Mouse (Mus musculus) midbrain, embryonic 15.5 days (tissue): ENCODE results near the gene Padi1. TPM values are rescaled to one million over a fixed set of nuclear protein-coding genes. Genes with fewer than 3 reads are reported as not detected.
A peak's percentile ranks its signal among the peaks of the same experiment; 100 is the strongest.

Source experiments
- ATAC-seq: fragments of 200-750 bp; cut with Nextera tagmentation; replicated peaks from 2 replicates; pipeline ENCODE4 v1.8.0; 2017; ENCODE audit warnings: moderate TSS enrichment
- H3K27ac ChIP-seq: fragments of 300-500 bp; sonication (generic); 2 replicates; pipeline ENCODE4 v1.5.1; 2015; ENCODE audit warnings: mild to moderate bottlenecking, inconsistent platforms
- H3K27me3 ChIP-seq: fragments of 300-500 bp; sonication (generic); replicated peaks from 2 replicates; pipeline ENCODE4 v1.6.1; 2015; ENCODE audit warnings: inconsistent platforms
- H3K36me3 ChIP-seq: fragments of 300-500 bp; sonication (generic); replicated peaks from 2 replicates; pipeline ENCODE4 v1.6.1; 2015; ENCODE audit warnings: inconsistent platforms
- H3K4me1 ChIP-seq: fragments of 300-500 bp; sonication (generic); 2 replicates; pipeline ENCODE4 v1.6.1; 2015; ENCODE audit warnings: inconsistent platforms
- H3K4me2 ChIP-seq: fragments of 300-500 bp; sonication (generic); 2 replicates; pipeline ENCODE4 v1.6.1; 2015; ENCODE audit warnings: inconsistent platforms, mild to moderate bottlenecking, moderate library complexity
- H3K4me3 ChIP-seq: fragments of 300-500 bp; sonication (generic); 2 replicates; pipeline ENCODE4 v1.5.1; 2015; ENCODE audit warnings: mild to moderate bottlenecking, inconsistent platforms
- H3K9ac ChIP-seq: fragments of 300-500 bp; sonication (generic); 2 replicates; pipeline ENCODE4 v1.6.1; 2015; ENCODE audit warnings: mild to moderate bottlenecking, inconsistent platforms
- H3K9me3 ChIP-seq: fragments of 300-500 bp; sonication (generic); 2 replicates; pipeline ENCODE4 v1.6.1; 2016; ENCODE audit warnings: inconsistent platforms
- WGBS: fragments of 180-500 bp; shearing (Covaris S2); methylation state at CpG from one replicate; pipeline ENCODE4 v1.1.7; 2015; ENCODE audit warnings: mixed read lengths; 5-methylcytosine and 5-hydroxymethylcytosine counted together
- polyA plus RNA-seq: library from polyadenylated mRNA; unstranded; fragments of >200 nt; fragmentation: Nextera tagmentation; extraction: Ambion mirVana; gene quantifications from 2 replicates; pipeline ENCODE4 v1.2.1, GENCODE M21; 2015

Padi1 gene
- polyA plus RNA-seq, 1 experiment from 2014 or later, result 0.04 TPM

DNA sequence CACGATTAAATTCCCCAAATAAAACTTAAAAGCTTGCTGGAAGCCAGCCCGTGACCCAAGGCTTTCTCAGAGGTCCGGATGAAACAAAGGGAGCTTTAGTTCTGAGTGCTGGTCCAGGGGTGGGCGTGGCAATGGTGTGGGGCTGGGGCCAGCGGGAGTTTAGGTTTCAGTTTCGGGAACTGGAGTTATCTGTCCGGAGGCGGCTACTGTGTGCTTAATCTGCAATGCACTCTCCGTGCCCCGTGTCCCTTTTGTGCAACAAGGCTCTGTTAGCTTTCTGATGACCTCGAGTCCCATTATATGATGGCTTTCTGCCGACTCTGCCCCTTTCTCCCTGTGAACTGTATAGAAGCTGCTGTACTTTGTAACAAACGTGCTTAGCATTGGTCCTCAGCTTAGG lies 75.1 kb downstream of the Padi1 start:
- Histone ChIP-seq H3K4me3 (no peak overlapping the region), H3K9ac (no peak overlapping the region), H3K27me3 (no peaks in the 10 kb centered on the region), H3K27ac (no peak overlapping the region), H3K4me1 (peaks cover 4% of the 10 kb centered on the region; the same call in 1 of the 2 replicates), H3K4me2 (peak overlapping the region; percentile 26), H3K36me3 (no peaks in the 10 kb centered on the region), H3K9me3 (no peaks in the 10 kb centered on the region)
- no peak for ATAC-seq
- 11% methylated on average over 13 of the region's 13 CpGs for WGBS

DNA sequence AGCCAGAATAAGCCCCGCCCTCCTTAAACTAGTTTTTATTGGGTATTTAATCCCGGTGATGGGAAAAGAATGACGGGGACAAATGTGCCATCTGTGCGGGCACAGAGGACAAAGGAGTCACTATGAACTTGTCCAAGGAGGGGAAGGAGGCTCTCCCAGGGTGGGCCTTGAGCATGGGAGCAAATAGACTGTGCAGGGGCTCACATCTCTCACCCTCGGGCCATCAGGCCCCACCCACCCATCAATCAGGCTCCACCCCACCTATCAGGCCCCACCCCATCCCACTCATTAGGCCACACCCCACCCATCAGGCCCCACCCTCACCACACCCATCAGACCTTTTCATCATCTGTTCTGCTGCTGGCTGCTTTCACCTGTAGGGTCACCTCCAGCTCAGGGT lies 76.6 kb downstream of the Padi1 start:
- no peaks in the 10 kb centered on the region for H3K36me3 ChIP-seq
- H3K27me3 ChIP-seq, result no peaks in the 10 kb centered on the region
- no peaks in the 10 kb centered on the region for H3K9me3 ChIP-seq
- H3K4me3 ChIP-seq, result no peak overlapping the region
- H3K4me2 ChIP-seq, result no peak overlapping the region
- WGBS, result 81% methylated on average over 5 of the region's 5 CpGs
- no peak overlapping the region for H3K9ac ChIP-seq
- no peak overlapping the region for H3K27ac ChIP-seq
- peaks cover 4% of the 10 kb centered on the region; the same call in 1 of the 2 replicates for H3K4me1 ChIP-seq
- ATAC-seq, result no peak

DNA sequence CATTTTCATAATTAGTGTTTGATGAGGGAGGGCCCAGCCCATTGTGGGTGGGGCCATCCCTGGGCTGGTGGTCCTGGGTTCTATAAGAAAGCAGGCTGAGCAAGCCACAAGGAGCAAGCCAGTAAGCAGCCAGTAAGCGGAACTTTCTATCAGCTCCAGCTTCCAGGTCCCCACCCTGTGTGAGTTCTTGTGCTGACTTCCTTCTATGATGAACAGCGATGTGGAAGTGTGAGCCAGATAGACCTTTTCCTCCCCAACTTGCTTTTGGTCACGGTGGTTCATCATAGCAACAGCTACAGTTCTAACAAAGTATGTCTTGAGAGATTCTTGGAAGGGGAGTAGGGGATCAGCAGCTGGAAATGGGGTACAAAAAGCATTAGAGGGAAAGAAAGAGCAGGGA lies 79.6 kb downstream of the Padi1 start:
- ATAC-seq, result no peak
- no peaks in the 10 kb centered on the region for H3K9me3 ChIP-seq
- 84% methylated on average over 3 of the region's 3 CpGs for WGBS
- H3K27ac ChIP-seq, result no peak overlapping the region
- no peak overlapping the region for H3K4me2 ChIP-seq
- peaks cover 4% of the 10 kb centered on the region; the same call in 1 of the 2 replicates for H3K4me1 ChIP-seq
- no peak overlapping the region for H3K4me3 ChIP-seq
- H3K36me3 ChIP-seq, result no peaks in the 10 kb centered on the region
- no peaks in the 10 kb centered on the region for H3K27me3 ChIP-seq
- H3K9ac ChIP-seq, result no peak overlapping the region

DNA sequence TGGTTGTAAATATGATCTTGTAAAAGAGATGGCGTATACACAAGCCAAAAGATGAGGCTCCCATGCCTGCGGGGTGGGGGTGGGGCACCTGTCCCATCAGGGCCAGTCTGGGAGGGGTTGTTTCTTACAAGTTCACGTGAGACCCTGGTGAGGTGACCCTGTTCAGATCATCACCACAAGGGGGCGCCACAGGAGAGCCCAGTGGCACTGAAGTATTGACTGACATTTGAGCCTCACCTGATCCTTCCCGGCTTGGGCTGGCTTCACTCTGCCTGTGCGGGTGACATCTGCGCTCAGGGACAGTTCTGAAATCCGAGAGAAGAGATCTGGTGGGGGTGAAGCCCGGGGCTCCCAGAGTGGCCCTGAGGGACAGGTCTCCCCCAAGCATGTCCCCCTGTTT lies 82.4 kb downstream of the Padi1 start:
- Histone ChIP-seq H3K27me3 (no peaks in the 10 kb centered on the region), H3K4me3 (no peak overlapping the region), H3K4me2 (no peak overlapping the region), H3K9ac (no peak overlapping the region), H3K27ac (no peak overlapping the region), H3K4me1 (peaks cover 2% of the 10 kb centered on the region; the same call in 1 of the 2 replicates), H3K36me3 (no peaks in the 10 kb centered on the region), H3K9me3 (no peaks in the 10 kb centered on the region)
- ATAC-seq, result no peak
- 17% methylated on average over 9 of the region's 9 CpGs for WGBS

Other genes with a start within 250 kb of the Padi1 start
- gene Arhgef10l, start 179.8 kb downstream of the Padi1 start, polyA plus RNA-seq, result 30.7 and 31.5 TPM in 2 replicates
- 28.1 and 34.9 TPM in 2 replicates for gene Rcc2, start 145.2 kb downstream of the Padi1 start, polyA plus RNA-seq
- 0.12 TPM in 1 of 2 replicates, not detected in the other for gene Padi6, start 103.1 kb downstream of the Padi1 start, polyA plus RNA-seq
- 0.11 and 0.19 TPM in 2 replicates for gene Padi4, start 71.5 kb downstream of the Padi1 start, polyA plus RNA-seq
- not detected in 2 replicates for gene Padi3, start 35.1 kb downstream of the Padi1 start, polyA plus RNA-seq
- 1.2 and 1.4 TPM in 2 replicates for gene Padi2, start 60.6 kb upstream of the Padi1 start, polyA plus RNA-seq
- gene Sdhb, start 115.4 kb upstream of the Padi1 start, polyA plus RNA-seq, result 442 and 447 TPM in 2 replicates
- 189 and 193 TPM in 2 replicates for gene Atp13a2, start 141.1 kb upstream of the Padi1 start, polyA plus RNA-seq
- gene Mfap2, start 164.6 kb upstream of the Padi1 start, polyA plus RNA-seq, result 153 and 181 TPM in 2 replicates
- gene Crocc, start 214.8 kb upstream of the Padi1 start, polyA plus RNA-seq, result 7.0 and 8.9 TPM in 2 replicates
- 55.9 and 56.0 TPM in 2 replicates for gene Necap2, start 232.6 kb upstream of the Padi1 start, polyA plus RNA-seq
- 0.27 and 0.87 TPM in 2 replicates for gene Spata21, start 242.6 kb upstream of the Padi1 start, polyA plus RNA-seq